Mouse (Mus musculus): ENCODE results near the gene Ptgs1. TPM values are rescaled to one million over a fixed set of nuclear protein-coding genes. Genes with fewer than 3 reads are reported as not detected.
"Not testable (repeated sequence)": the region's sequence is repeated elsewhere in the genome, so short reads cannot be mapped to it uniquely, and the experiment has no call there.

The Ptgs1 gene
- 1.8 and 2.3 TPM in 2 replicates for polyA plus RNA-seq (2012; ENCODE audit: insufficient read depth, insufficient read length, missing spikeins)

DNA sequence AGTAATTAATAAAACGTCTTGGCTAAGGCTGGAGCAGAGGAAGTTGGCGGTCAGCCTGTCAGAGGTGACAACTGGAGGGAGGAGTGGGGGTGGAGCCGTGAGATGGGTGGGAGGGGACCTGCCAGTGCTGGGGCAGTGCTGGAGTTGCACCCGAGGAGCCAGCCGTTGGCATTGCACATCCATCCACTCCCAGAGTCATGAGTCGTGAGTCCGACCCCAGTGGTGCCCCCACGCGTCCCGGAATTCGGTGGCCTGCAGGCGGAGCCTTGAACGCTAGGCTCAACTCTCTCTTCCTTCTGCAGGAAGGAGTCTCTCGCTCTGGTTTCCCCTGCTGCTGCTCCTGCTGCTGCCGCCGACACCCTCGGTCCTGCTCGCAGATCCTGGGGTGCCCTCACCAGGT, at the start of gene Ptgs1:
Ptgs1 (plus strand) TSS at position 61 of the 400 bp plus-strand sequence.
- no peak within 1 kb of the TSS for H3K27ac ChIP-seq (replicated peaks; ENCODE audit: low read depth, low read length)
- peak within 1 kb of the TSS; percentile 57 for H3K4me3 ChIP-seq (ENCODE audit: insufficient read depth, low read depth, low read length)
- H3K4me1 ChIP-seq (ENCODE audit: control insufficient read depth, insufficient read depth, insufficient read length, low read length): no peaks in the 10 kb centered on the region

DNA sequence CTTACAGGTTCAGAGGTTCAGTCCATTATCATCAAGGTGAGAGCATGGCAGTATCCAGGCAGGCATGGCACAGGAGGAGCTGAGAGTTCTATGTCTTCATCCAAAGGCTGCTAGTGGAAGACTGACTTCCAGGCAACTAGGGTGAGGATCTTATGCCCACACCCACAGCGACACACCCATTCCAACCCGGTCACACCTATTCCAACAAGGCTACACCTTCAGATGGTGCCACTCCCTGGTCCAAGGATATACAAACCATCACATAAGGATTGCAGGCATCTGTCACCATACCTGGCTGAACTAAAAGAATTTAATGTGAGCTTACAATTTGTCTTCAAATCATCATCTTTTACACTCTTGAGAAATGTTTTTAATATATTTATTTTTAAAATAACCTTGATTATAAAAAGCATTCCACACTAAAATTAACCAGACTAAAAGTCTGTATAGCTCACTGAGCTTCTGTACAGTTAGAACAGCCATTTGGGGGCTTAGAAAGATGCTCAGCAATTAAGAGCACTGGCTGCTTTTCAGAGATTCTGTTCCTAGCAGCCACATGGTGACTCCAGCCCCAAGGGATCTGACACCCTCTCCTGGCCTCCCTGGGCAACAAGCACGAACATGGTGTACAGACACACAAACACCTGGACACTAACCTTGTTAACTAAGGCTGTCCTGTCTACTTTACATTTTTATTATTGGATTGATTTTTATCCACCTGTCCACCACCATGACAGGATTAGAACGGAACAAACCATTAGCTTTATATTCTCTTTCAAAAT, 48.4 kb upstream of the Ptgs1 start:
- H3K4me3 ChIP-seq (ENCODE audit: insufficient read depth, low read depth, low read length); H3K27ac ChIP-seq (replicated peaks; ENCODE audit: low read depth, low read length); H3K4me1 ChIP-seq (ENCODE audit: control insufficient read depth, insufficient read depth, insufficient read length, low read length): not testable (repeated sequence)

DNA sequence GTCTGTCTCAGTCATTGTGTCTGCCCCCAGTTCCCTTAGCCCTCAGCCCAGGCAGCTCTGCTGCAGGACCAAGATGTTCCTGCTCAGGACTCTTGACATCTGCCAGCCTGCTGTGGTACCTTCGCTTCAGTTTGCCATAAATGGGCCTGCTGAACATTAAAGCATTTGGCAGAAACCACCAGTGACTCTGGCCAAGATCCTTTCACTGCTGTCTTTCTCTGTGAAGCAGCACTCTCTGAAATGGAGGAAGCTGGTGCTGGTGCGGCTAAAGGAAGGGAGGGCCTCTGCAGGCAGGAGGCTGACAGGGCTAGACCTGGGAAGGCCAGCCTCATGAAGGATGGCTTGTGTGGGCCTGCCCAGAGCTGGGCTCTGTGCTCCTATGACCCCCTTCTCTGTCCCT, 46.9 kb upstream of the Ptgs1 start:
- no peak overlapping the region for H3K4me3 ChIP-seq (ENCODE audit: insufficient read depth, low read depth, low read length)
- H3K4me1 ChIP-seq (ENCODE audit: control insufficient read depth, insufficient read depth, insufficient read length, low read length): no peaks in the 10 kb centered on the region
- no peak overlapping the region for H3K27ac ChIP-seq (replicated peaks; ENCODE audit: low read depth, low read length)

DNA sequence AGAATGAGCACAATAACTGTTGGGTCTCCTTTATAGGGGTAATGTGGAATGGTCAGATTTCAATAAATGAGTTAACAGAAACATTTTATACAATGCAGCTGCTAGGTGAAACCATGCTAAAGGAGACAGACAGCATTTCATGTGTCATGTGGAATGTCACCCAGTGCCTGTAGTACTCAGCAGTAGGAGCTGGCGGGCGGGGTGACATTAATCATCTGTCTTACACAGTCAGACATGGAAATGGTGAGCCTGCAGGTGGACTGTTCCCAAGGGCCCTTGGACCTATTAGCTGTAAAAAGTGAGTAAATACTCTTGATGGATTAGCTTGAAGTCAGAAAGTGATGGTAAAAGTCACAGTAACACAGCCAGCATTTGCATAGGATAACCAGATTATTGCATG, 46.0 kb upstream of the Ptgs1 start:
- Histone ChIP-seq H3K4me3 (ENCODE audit: insufficient read depth, low read depth, low read length) (no peak overlapping the region), H3K27ac (replicated peaks; ENCODE audit: low read depth, low read length) (no peak overlapping the region), H3K4me1 (ENCODE audit: control insufficient read depth, insufficient read depth, insufficient read length, low read length) (no peaks in the 10 kb centered on the region)

DNA sequence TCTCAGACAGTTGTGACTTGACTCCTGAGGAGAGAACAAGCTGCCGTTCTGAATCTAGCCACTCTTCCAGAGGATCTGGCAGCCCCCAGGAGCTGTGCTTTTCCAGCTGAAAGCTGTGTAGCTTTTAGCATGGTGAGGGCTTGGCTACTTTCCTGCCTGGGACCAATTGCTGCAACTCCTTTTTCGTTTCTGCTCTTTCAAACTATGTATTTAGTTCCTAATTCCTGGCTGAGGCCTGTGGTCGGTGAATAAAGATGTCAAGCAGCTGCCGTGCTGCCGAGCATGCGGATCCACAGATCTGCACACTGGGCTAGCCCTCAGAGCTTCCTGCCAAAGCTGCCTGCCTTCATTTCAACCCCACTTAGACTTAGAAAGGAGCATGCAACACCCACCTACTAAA, 45.4 kb upstream of the Ptgs1 start:
- Histone ChIP-seq H3K4me1 (ENCODE audit: control insufficient read depth, insufficient read depth, insufficient read length, low read length) (no peaks in the 10 kb centered on the region), H3K27ac (replicated peaks; ENCODE audit: low read depth, low read length) (no peak overlapping the region), H3K4me3 (ENCODE audit: insufficient read depth, low read depth, low read length) (no peak overlapping the region)

DNA sequence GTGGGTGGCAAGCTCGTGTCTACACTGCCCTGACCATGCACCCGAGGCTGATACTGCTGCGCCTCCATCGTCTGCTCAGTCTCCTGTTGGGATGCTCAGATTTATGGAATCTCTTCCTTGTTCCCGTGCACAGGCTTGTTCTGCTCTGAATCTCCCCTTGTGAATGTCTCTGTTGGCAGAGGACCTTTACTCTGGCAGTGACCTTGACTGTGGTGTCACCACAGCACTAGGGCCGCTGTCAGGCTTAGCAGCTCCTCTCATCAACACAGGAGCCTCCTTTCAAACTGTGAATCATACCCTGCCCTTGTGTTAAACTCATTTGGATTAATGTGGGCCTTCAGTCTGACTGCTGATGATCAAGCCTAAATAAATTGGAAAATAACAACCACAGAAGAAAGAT, 41.0 kb upstream of the Ptgs1 start:
- not testable (repeated sequence) for H3K4me3 ChIP-seq (ENCODE audit: insufficient read depth, low read depth, low read length); H3K4me1 ChIP-seq (ENCODE audit: control insufficient read depth, insufficient read depth, insufficient read length, low read length); H3K27ac ChIP-seq (replicated peaks; ENCODE audit: low read depth, low read length)

DNA sequence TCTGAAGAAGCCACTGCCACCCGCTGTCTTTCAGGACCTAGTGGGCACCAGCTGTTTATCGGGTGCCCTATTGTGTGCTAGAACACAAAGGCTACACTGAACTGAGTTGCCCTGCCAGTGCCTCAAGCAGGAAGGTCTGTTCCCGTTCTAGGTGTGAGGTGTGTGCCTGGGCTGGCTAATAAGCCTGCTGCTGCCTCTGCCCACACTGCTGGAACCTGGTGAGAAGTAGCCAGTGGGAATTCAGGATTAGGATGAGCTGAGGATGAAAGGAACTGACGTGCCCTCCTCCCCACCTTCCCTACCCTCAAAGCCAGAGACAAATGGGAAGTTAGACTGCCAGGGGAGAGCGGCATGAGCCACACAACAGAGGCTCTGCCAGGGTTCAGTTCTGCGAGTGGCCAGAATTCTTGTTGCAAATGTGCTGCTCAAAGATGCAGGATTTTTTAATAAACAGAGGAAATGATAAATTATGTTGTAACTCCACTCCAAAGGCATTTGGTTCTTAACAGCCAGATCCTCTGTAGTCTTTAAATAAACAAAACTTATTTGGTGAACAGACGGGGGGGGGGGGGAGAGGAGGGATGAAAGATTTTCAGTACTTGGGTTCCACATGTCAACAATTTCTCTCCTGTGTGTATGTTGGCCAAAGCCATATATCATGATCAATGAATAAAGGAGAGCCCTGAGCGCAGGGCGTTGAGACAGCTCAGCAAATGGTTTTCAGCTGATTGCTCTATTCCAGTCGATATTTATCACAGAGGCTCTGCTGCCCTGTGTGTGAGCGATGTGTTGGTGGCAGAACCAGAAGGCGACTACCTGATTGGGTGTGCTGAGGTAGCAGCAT, 38.9 kb upstream of the Ptgs1 start:
- Histone ChIP-seq H3K4me3 (ENCODE audit: insufficient read depth, low read depth, low read length) (no peak overlapping the region), H3K4me1 (ENCODE audit: control insufficient read depth, insufficient read depth, insufficient read length, low read length) (no peaks in the 10 kb centered on the region), H3K27ac (replicated peaks; ENCODE audit: low read depth, low read length) (no peak overlapping the region)

DNA sequence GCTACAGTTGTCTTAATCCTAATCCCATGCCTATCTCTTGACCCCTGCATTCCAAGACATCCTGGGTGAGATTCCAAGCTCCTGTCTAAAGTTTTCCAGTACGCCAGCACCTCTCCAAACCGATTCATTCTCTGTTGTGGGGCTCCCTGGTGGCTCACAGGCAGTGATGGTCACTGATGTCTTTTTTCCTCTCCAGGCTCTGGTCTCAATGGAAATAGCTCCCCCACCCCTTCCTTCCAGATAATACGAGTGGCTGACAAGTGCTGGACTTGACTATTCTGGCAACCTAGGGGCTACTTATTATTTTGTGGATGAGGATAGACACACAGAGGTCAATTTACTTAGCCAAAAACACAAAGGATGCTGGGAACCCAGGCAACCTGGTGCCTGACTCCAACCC, 33.2 kb upstream of the Ptgs1 start:
- H3K4me1 ChIP-seq (ENCODE audit: control insufficient read depth, insufficient read depth, insufficient read length, low read length): peaks cover 6% of the 10 kb centered on the region
- no peak overlapping the region for H3K4me3 ChIP-seq (ENCODE audit: insufficient read depth, low read depth, low read length)
- no peak overlapping the region for H3K27ac ChIP-seq (replicated peaks; ENCODE audit: low read depth, low read length)

DNA sequence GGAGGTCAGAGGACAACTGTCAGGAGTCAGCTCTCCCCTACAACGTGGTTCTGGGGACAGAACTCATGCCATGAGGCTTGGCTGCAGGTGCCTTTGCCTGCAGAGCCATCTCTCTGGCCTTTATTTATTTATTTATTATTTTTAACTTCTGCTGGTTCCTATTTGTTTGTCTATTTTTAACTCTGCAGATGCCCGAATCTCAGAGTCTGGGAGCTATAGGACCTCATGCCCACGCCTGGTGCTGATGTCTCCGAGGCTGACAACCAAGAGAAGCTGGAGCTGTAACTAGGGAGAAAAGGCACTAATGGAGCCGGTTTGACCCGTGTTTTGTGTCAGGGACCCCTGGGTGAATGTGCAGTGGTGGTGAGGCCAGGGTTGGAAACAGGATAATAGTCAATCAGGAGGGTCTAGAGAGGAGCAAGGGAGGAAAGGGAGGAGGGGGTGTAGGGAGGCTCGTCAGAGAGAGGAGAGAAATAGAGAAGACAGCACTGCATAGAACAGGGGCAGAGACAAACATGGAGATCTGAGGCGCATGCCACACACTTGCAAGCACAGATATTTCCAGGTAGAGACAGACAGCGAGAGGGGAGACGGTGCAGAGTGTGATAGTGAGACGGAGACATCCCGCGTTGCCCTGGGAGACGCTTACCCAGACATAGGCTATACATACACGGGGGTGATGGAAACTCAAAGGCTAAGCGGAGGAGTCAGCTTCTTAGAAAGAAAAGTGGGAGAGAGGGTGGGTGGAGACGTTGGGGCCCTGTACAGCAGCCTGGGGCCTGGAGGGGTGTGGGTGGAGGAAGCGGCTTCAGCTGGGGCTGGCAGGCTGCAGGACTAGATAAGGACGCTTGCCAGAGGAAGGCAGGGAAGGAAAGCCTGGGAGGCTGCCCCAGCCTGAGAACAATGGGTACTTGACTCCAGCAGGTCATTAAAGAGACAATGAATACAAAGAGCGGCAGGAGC, 32.0 kb upstream of the Ptgs1 start:
- no peak overlapping the region for H3K4me3 ChIP-seq (ENCODE audit: insufficient read depth, low read depth, low read length)
- peaks cover 6% of the 10 kb centered on the region for H3K4me1 ChIP-seq (ENCODE audit: control insufficient read depth, insufficient read depth, insufficient read length, low read length)
- no peak overlapping the region for H3K27ac ChIP-seq (replicated peaks; ENCODE audit: low read depth, low read length)

DNA sequence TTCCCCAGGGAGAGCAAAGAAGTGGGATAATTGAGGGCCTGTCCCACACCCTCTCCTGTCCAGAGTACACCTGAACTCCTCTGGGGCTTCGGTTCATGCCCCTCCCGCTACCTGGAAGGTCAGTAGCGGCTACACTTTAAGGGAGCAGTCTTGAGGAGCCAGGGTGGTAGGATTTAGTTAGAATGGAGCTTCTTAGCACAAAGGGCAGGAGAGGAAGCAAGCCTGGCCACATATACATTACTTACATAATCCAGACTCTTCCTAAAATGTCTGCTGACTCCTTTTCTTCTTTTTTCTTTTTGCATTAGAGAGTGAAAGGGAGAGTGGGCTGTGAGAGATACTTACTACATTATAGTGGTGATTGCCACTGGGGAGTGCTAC, 31.4 kb upstream of the Ptgs1 start:
- H3K4me3 ChIP-seq (ENCODE audit: insufficient read depth, low read depth, low read length): no peak overlapping the region
- H3K27ac ChIP-seq (replicated peaks; ENCODE audit: low read depth, low read length): no peak overlapping the region
- peaks cover 6% of the 10 kb centered on the region for H3K4me1 ChIP-seq (ENCODE audit: control insufficient read depth, insufficient read depth, insufficient read length, low read length)

DNA sequence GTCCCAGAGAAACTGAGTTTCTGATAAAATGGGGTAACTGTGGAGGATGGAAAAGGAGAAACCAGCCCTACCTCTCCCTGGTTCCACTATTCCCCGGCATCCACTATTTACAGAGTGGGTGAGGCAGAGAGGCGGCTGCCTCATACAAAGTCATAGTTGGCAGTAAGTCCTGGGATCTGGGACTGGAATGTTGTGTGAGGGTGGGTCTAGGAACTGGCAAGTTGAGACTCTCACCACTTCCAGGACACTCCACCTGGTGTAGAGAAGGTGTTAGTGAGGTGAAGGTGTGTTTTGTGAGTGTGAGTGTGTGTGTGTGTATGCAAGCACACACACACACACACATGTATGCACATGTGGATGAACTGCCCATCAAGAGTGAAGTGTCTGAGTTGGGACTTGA, 29.4 kb upstream of the Ptgs1 start:
- H3K4me1 ChIP-seq (ENCODE audit: control insufficient read depth, insufficient read depth, insufficient read length, low read length): peaks cover 6% of the 10 kb centered on the region
- H3K4me3 ChIP-seq (ENCODE audit: insufficient read depth, low read depth, low read length): no peak overlapping the region
- H3K27ac ChIP-seq (replicated peaks; ENCODE audit: low read depth, low read length): no peak overlapping the region

DNA sequence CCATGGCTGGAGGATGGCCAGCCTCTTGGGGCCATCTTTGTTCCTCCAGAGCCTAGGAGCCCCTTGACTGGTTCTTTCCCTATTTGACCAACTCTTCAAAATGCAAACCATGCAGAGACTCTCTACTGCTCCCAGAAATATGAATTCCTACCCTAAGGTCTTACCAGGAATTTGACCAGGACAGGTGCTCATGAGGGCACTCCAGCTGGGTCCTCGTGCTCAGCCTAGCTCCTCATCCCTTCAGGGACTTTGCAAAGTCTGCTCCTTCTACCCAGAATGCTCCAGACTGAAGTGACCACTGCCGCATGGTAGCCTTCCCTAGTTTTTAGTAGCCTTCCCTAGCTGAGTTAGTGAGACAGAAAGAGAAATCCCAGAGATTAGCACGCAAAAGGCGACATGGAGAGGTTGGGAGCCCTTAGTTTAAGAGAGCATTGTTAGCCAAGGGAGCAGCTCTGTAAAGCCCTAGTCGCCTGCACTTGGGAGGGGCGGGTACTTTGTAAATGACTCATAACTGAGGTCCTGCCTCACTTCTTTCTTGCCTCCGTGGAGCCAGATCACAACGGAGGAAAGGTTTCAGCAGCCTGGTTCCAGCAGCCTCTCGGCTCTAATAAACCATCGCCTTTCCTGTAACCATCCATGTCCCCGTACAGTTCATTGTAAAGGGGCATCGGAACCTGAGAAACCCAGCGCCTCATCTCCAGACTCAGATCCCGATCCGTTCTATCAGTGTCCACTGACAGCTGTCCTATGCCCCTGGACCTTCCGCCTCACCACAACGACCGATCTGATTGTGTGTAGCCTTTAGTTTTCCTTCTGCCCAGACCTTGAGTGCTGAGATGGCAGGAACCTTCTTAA, 28.2 kb upstream of the Ptgs1 start:
- H3K4me3 ChIP-seq (ENCODE audit: insufficient read depth, low read depth, low read length): peak overlapping the region; percentile 14; the same call in 1 of the 2 replicates
- peaks cover 6% of the 10 kb centered on the region for H3K4me1 ChIP-seq (ENCODE audit: control insufficient read depth, insufficient read depth, insufficient read length, low read length)
- H3K27ac ChIP-seq (replicated peaks; ENCODE audit: low read depth, low read length): no peak overlapping the region

DNA sequence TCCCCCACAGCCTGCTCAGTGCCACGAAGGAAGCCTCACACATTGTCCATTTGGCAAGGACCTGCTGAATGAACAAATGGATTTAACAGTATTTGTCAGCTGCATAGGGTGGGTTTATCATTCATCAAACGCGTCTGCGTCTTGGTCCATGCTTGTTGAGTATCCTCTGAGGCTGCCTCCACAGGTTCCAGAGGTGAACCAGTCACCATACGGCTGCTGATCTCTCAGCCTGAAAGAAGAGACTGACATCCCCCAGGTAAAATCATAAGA, 27.7 kb upstream of the Ptgs1 start:
- Histone ChIP-seq H3K27ac (replicated peaks; ENCODE audit: low read depth, low read length) (no peak overlapping the region), H3K4me3 (ENCODE audit: insufficient read depth, low read depth, low read length) (peak overlapping the region; percentile 14; the same call in 1 of the 2 replicates), H3K4me1 (ENCODE audit: control insufficient read depth, insufficient read depth, insufficient read length, low read length) (peaks cover 6% of the 10 kb centered on the region)

DNA sequence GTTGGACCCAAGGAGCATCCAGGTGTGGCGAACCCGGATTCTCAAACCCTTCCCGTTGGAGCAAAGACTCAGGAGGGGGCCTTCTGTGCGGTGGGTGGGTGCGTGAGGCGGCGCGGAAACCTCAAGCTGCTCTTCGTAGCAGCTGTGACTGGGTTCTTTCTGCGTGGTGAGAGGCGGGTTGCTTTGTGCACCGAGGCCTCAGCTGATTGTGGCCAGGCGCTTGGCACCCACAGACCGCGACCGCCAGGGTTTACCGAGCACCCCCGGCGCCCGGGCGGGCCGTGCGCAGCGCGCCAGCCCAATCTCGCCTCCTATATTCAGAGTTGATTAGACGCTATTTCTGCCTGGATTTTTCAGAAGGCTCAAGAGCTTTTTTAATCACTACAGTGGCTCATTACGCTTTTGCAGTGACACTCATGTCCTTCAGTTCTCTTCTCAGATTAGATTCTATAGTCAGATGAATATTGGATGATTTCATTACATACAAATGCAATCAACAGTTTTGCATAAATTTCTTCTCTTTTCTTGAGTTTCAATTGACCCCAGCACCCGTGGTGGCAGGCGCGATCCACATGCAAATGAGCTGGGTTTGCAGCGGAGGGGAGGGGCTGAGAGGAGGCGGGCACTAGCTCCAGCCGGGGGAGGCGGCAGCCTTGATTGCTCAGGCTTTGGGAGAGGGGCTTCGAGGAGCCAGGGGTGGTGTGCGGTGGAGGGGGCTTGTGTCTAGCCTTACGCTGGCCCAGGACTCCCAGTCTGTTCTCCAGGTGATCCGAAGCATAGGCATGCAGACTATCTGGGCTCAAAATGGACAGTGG, 27.0 kb upstream of the Ptgs1 start:
- Histone ChIP-seq H3K4me3 (ENCODE audit: insufficient read depth, low read depth, low read length) (peak overlapping the region; percentile 43), H3K27ac (replicated peaks; ENCODE audit: low read depth, low read length) (no peak overlapping the region), H3K4me1 (ENCODE audit: control insufficient read depth, insufficient read depth, insufficient read length, low read length) (peaks cover 6% of the 10 kb centered on the region)
